Comparison of ENCODE assay signal across 9 mouse cellular contexts in genomic region chr7:101382378-101382777, GRCm38 (mm10). TPM values are rescaled to one million over a fixed set of nuclear protein-coding genes. Genes with fewer than 3 reads are reported as not detected.
A peak's percentile ranks its signal among the peaks of the same experiment; 100 is the strongest.
DNase-seq lines count a peak whose midpoint lies in the region; TF ChIP-seq lines count a peak whose summit lies in the region.
"Had no signal": no experiment of that assay in that cellular context is flagged by ENCODE, and none has a peak within 500 bp of the region (broad histone marks: within the 10 kb centered on the region; RNA-seq: fewer than 3 reads in every experiment).

No protein-coding gene starts in this region.

- H3K27ac ChIP-seq in heart, adult 2 months: no peak overlapping the region

- peak; percentile 39; the same call in 1 of the 2 replicates for TF ChIP-seq EP300 in heart, adult 2 months (IDR thresholded peaks at IDR 0.05; ENCODE audit: insufficient read depth, low read depth, low read length)

- H3K4me3 ChIP-seq in heart, adult 2 months: no peak overlapping the region

- peak; percentile 54 to 75 for DNase-seq in heart, adult 2 months
- no peak for DNase-seq in heart, postnatal 4 days
- peak; percentile 91 for DNase-seq in A20 (ENCODE audit: low read depth, low spot score)
- DNase-seq in adrenal gland, postnatal 25 days: peak; percentile 25
- peak; percentile 19 to 34 for DNase-seq in layer of hippocampus, postnatal 14 days (ENCODE audit: low spot score in 2 of 2)
- no peak for DNase-seq in ovary, postnatal 36 days (ENCODE audit: low spot score)
- DNase-seq in urinary bladder, postnatal 10 days (ENCODE audit: low spot score): no peak
- DNase-seq in ovary, adult 18-20 months (ENCODE audit: low spot score): no peak

- no peak overlapping the region for H3K9ac ChIP-seq in heart, adult 2 months (ENCODE audit: low read depth, low read length)

- no peaks in the 10 kb centered on the region for H3K27me3 ChIP-seq in heart, adult 2 months (ENCODE audit: control insufficient read depth, insufficient read depth, low read length)

- intact Hi-C loops in heart, adult 2 months (cut with DNase I): no loop called here

- no peaks in the 10 kb centered on the region for H3K36me3 ChIP-seq in heart, adult 2 months (ENCODE audit: control insufficient read depth, insufficient read depth, low read length)

- no peak for TF ChIP-seq POLR2A in heart, adult 2 months (IDR thresholded peaks at IDR 0.05; ENCODE audit: insufficient read depth, low read depth, low read length)

- no peaks in the 10 kb centered on the region for H3K79me2 ChIP-seq in heart, adult 2 months (replicated peaks; ENCODE audit: control insufficient read depth, insufficient read depth, low read length)

- TF ChIP-seq CTCF in heart, adult 2 months (IDR thresholded peaks at IDR 0.05): peak; percentile 24

- H3K4me1 ChIP-seq in heart, adult 2 months (ENCODE audit: control insufficient read depth, insufficient read depth, low read length): peaks cover 20% of the 10 kb centered on the region

- 63% methylated on average over 8 of the region's 8 CpGs for WGBS in heart, adult 2 months

RNA-seq across cellular contexts. Expression of gene Gm45837, which starts 28.3 kb away (rescaled TPM):
- total RNA-seq in heart, adult 2 months (2021): not detected
- polyA plus RNA-seq in heart, adult 2 months (2012; rRNA removed): not detected in 2 replicates
- 1 to 10 TPM in 1 of 2 experiments, not detected in 1; 7.4 TPM for total RNA-seq in heart, postnatal 4 days (2021)
- 4.2 TPM in 1 of 2 replicates, not detected in the other for total RNA-seq in adrenal gland, postnatal 25 days (2021)
- total RNA-seq in layer of hippocampus, postnatal 14 days (2021): not detected
- polyA plus RNA-seq: heart, embryonic 14.5 days had no signal

RNA-seq across cellular contexts. Expression of gene Arap1, which starts 34.5 kb away (rescaled TPM):
- 10 to 100 TPM; 30.1 to 32.6 TPM for total RNA-seq in heart, adult 2 months (2021)
- polyA plus RNA-seq in heart, adult 2 months (2012; rRNA removed): 55.9 and 68.5 TPM in 2 replicates
- total RNA-seq in heart, postnatal 4 days (2021): 10 to 100 TPM; 44.5 to 44.8 TPM
- 26.8 and 40.2 TPM in 2 replicates for total RNA-seq in adrenal gland, postnatal 25 days (2021)
- total RNA-seq in layer of hippocampus, postnatal 14 days (2021): 10 to 100 TPM; 18.1 to 22.4 TPM

RNA-seq across cellular contexts. Expression of gene Pde2a, which starts 39.1 kb away (rescaled TPM):
- total RNA-seq in heart, adult 2 months (2021): 10 to 100 TPM; 56.0 to 57.1 TPM
- polyA plus RNA-seq in heart, adult 2 months (2012; rRNA removed): 41.6 and 57.0 TPM in 2 replicates
- 10 to 100 TPM; 42.4 to 42.8 TPM for total RNA-seq in heart, postnatal 4 days (2021)
- 161 and 169 TPM in 2 replicates for total RNA-seq in adrenal gland, postnatal 25 days (2021)
- total RNA-seq in layer of hippocampus, postnatal 14 days (2021): 100 to 1,000 TPM; 239 to 248 TPM

Comparison
In these comparisons a context has a peak if more than half of its experiments do, and no peak if none do; other contexts are left out.
1. DNase-seq: peak in heart, adult 2 months (2 of 2), A20 (single experiment), adrenal gland, postnatal 25 days (single experiment) and layer of hippocampus, postnatal 14 days (2 of 2); none in heart, postnatal 4 days (single experiment), ovary, postnatal 36 days (single experiment), urinary bladder, postnatal 10 days (single experiment) and ovary, adult 18-20 months (single experiment).